Mouse (Mus musculus) stomach, postnatal 0 days (tissue): Measurements from ENCODE around the gene Rapgef3.

Source experiments
- CTCF ChIP-seq: IDR thresholded peaks from 2 replicates; pipeline ENCODE4 v1.5.1; 2016; ENCODE audit warnings: antibody characterized with exemption, low read depth, mild to moderate bottlenecking, moderate library complexity
- EP300 ChIP-seq: optimal IDR thresholded peaks from 2 replicates; pipeline ENCODE3; 2016; ENCODE audit warnings: antibody characterized with exemption

GRCm38 (mm10) chr15:97742074-97742473 lies 25.7 kb downstream of the Rapgef3 start:
- no peak for TF ChIP-seq CTCF
- no peak for TF ChIP-seq EP300
